Mouse (Mus musculus) thymus, adult 2 months (tissue): ENCODE measurements around the gene Pde4d.

Source experiments
- CTCF ChIP-seq: fragments of 200-500 bp; IDR thresholded peaks from 2 replicates; pipeline ENCODE4 v1.5.1; 2012; ENCODE audit warnings: mild to moderate bottlenecking, control low read depth, low read length, moderate library complexity, borderline replicate concordance; ENCODE audit not compliant: control insufficient read depth, poor library complexity, insufficient read depth; ENCODE audit errors: extremely low read depth
- POLR2A ChIP-seq: fragments of 200-500 bp; IDR thresholded peaks from 2 replicates; pipeline ENCODE4 v1.6.1; 2012; ENCODE audit warnings: mild to moderate bottlenecking, low read length, control low read depth, moderate library complexity; ENCODE audit not compliant: control insufficient read depth, poor library complexity, insufficient read depth; ENCODE audit errors: extremely low read depth

- TF ChIP-seq CTCF (no peak), POLR2A (no peak)
Measured at GRCm38 (mm10) chr13:109236047-109236446, 786.3 kb downstream of the Pde4d start.
